Mouse (Mus musculus): ENCODE data around the gene Galnt10. TPM values are rescaled to one million over a fixed set of nuclear protein-coding genes. Genes with fewer than 3 reads are reported as not detected.

The Galnt10 gene
- polyA plus RNA-seq, 1 experiment from 2014 or later: 31.3 TPM

GRCm38 (mm10) chr11:57761347-57761746 is 116.1 kb downstream of the Galnt10 start:
- no peaks in the 10 kb centered on the region; the same call in 1 of the 2 replicates for H3K9me3 ChIP-seq
- H3K9ac ChIP-seq: no peak overlapping the region
- peaks cover 21% of the 10 kb centered on the region for H3K36me3 ChIP-seq
- no peak for ATAC-seq (ENCODE audit: low FRiP score, low read depth)
- no peak overlapping the region for H3K4me3 ChIP-seq
- peaks cover 12% of the 10 kb centered on the region; the same call in 1 of the 2 replicates for H3K4me1 ChIP-seq
- 94% methylated on average over 4 of the region's 4 CpGs for WGBS
- no peak overlapping the region for H3K27ac ChIP-seq
- H3K27me3 ChIP-seq: no peaks in the 10 kb centered on the region
- H3K4me2 ChIP-seq (replicated peaks): no peak overlapping the region

- ATAC-seq (ENCODE audit: low FRiP score, low read depth): no peak
- H3K4me3 ChIP-seq: no peak overlapping the region
- no peak overlapping the region for H3K4me2 ChIP-seq (replicated peaks)
- H3K9me3 ChIP-seq: no peaks in the 10 kb centered on the region; the same call in 1 of the 2 replicates
- 84% methylated on average over 3 of the region's 3 CpGs for WGBS
- H3K36me3 ChIP-seq: peaks cover 42% of the 10 kb centered on the region
- no peak overlapping the region for H3K27ac ChIP-seq
- no peak overlapping the region for H3K9ac ChIP-seq
- no peaks in the 10 kb centered on the region for H3K27me3 ChIP-seq
- H3K4me1 ChIP-seq: peaks cover 16% of the 10 kb centered on the region; the same call in 1 of the 2 replicates
Observed at GRCm38 (mm10) chr11:57764124-57764523, 118.9 kb downstream of the Galnt10 start.

- Histone ChIP-seq H3K4me3 (no peak overlapping the region), H3K27me3 (no peaks in the 10 kb centered on the region), H3K4me1 (peaks cover 10% of the 10 kb centered on the region; the same call in 1 of the 2 replicates), H3K9ac (no peak overlapping the region), H3K36me3 (peaks cover 63% of the 10 kb centered on the region), H3K27ac (no peak overlapping the region), H3K4me2 (replicated peaks) (no peak overlapping the region), H3K9me3 (no peaks in the 10 kb centered on the region; the same call in 1 of the 2 replicates)
- 46% methylated on average over 12 of the region's 12 CpGs for WGBS
- no peak for ATAC-seq (ENCODE audit: low FRiP score, low read depth)
Observed at GRCm38 (mm10) chr11:57766617-57767016, 121.4 kb downstream of the Galnt10 start.

GRCm38 (mm10) chr11:57767171-57767570 is 121.9 kb downstream of the Galnt10 start:
- ATAC-seq (ENCODE audit: low FRiP score, low read depth): no peak
- no peak overlapping the region for H3K9ac ChIP-seq
- no peak overlapping the region for H3K4me3 ChIP-seq
- peaks cover 68% of the 10 kb centered on the region for H3K36me3 ChIP-seq
- 30% methylated on average over 6 of the region's 6 CpGs for WGBS
- H3K27ac ChIP-seq: no peak overlapping the region
- no peak overlapping the region for H3K4me2 ChIP-seq (replicated peaks)
- H3K27me3 ChIP-seq: no peaks in the 10 kb centered on the region
- no peaks in the 10 kb centered on the region; the same call in 1 of the 2 replicates for H3K9me3 ChIP-seq
- H3K4me1 ChIP-seq: peaks cover 10% of the 10 kb centered on the region; the same call in 1 of the 2 replicates

- 87% methylated on average over 5 of the region's 5 CpGs for WGBS
- no peak for ATAC-seq (ENCODE audit: low FRiP score, low read depth)
- no peak overlapping the region for H3K27ac ChIP-seq
- H3K4me3 ChIP-seq: no peak overlapping the region
- H3K4me2 ChIP-seq (replicated peaks): no peak overlapping the region
- no peaks in the 10 kb centered on the region for H3K9me3 ChIP-seq
- peaks cover 58% of the 10 kb centered on the region for H3K36me3 ChIP-seq
- peaks cover 22% of the 10 kb centered on the region for H3K4me1 ChIP-seq
- H3K27me3 ChIP-seq: no peaks in the 10 kb centered on the region
- no peak overlapping the region for H3K9ac ChIP-seq
Observed at GRCm38 (mm10) chr11:57770776-57771175, 125.5 kb downstream of the Galnt10 start.

GRCm38 (mm10) chr11:57771676-57772075 is 126.4 kb downstream of the Galnt10 start:
- Histone ChIP-seq H3K36me3 (peaks cover 52% of the 10 kb centered on the region), H3K9ac (no peak overlapping the region), H3K4me3 (no peak overlapping the region), H3K27me3 (no peaks in the 10 kb centered on the region), H3K27ac (no peak overlapping the region), H3K4me1 (peaks cover 16% of the 10 kb centered on the region), H3K4me2 (replicated peaks) (no peak overlapping the region), H3K9me3 (no peaks in the 10 kb centered on the region)
- WGBS: 93% methylated on average over 8 of the region's 8 CpGs
- no peak for ATAC-seq (ENCODE audit: low FRiP score, low read depth)

GRCm38 (mm10) chr11:57773479-57773878 is 128.2 kb downstream of the Galnt10 start:
- WGBS: 19% methylated on average over 13 of the region's 13 CpGs
- Histone ChIP-seq H3K4me1 (peaks cover 16% of the 10 kb centered on the region), H3K4me3 (no peak overlapping the region)

GRCm38 (mm10) chr11:57773936-57774335 is 128.7 kb downstream of the Galnt10 start:
- Histone ChIP-seq H3K27me3 (no peaks in the 10 kb centered on the region), H3K36me3 (peaks cover 34% of the 10 kb centered on the region), H3K4me2 (replicated peaks) (no peak overlapping the region), H3K9me3 (no peaks in the 10 kb centered on the region), H3K9ac (no peak overlapping the region), H3K4me1 (peaks cover 20% of the 10 kb centered on the region), H3K4me3 (no peak overlapping the region), H3K27ac (no peak overlapping the region)
- 7% methylated on average over 4 of the region's 4 CpGs for WGBS
- no peak for ATAC-seq (ENCODE audit: low FRiP score, low read depth)

More at GRCm38 (mm10) chr11:57773479-57773878, 128.2 kb downstream of the Galnt10 start:
- Histone ChIP-seq H3K4me2 (replicated peaks) (no peak overlapping the region), H3K36me3 (peaks cover 39% of the 10 kb centered on the region), H3K27me3 (no peaks in the 10 kb centered on the region), H3K9me3 (no peaks in the 10 kb centered on the region), H3K9ac (no peak overlapping the region), H3K27ac (no peak overlapping the region)
- ATAC-seq (ENCODE audit: low FRiP score, low read depth): no peak

- H3K27me3 ChIP-seq: no peaks in the 10 kb centered on the region
- 64% methylated on average over 6 of the region's 6 CpGs for WGBS
- H3K36me3 ChIP-seq: peaks cover 19% of the 10 kb centered on the region
- no peak overlapping the region for H3K4me3 ChIP-seq
- H3K4me1 ChIP-seq: peaks cover 35% of the 10 kb centered on the region
- H3K4me2 ChIP-seq (replicated peaks): no peak overlapping the region
- no peaks in the 10 kb centered on the region for H3K9me3 ChIP-seq
- no peak overlapping the region for H3K9ac ChIP-seq
- no peak overlapping the region for H3K27ac ChIP-seq
- ATAC-seq (ENCODE audit: low FRiP score, low read depth): no peak
Observed at GRCm38 (mm10) chr11:57775868-57776267, 130.6 kb downstream of the Galnt10 start.

GRCm38 (mm10) chr11:57776546-57776945 is 131.3 kb downstream of the Galnt10 start:
- ATAC-seq (ENCODE audit: low FRiP score, low read depth): no peak
- Histone ChIP-seq H3K4me2 (replicated peaks) (no peak overlapping the region), H3K4me3 (no peak overlapping the region), H3K36me3 (peaks cover 17% of the 10 kb centered on the region), H3K27ac (no peak overlapping the region), H3K27me3 (no peaks in the 10 kb centered on the region), H3K9ac (no peak overlapping the region), H3K4me1 (peaks cover 35% of the 10 kb centered on the region), H3K9me3 (no peaks in the 10 kb centered on the region)
- 93% methylated on average over 3 of the region's 3 CpGs for WGBS

GRCm38 (mm10) chr11:57778349-57778748 is 133.1 kb downstream of the Galnt10 start:
- 19% methylated on average over 5 of the region's 5 CpGs for WGBS
- 0 out of 2 replicates have a peak overlapping the region, but pooled peaks have one; percentile 3 for H3K27ac ChIP-seq
- ATAC-seq (ENCODE audit: low FRiP score, low read depth): peak; percentile 72
- 0 out of 2 replicates have a peak overlapping the region, but pooled peaks have one; percentile 25 for H3K9ac ChIP-seq
- no peak overlapping the region for H3K4me3 ChIP-seq
- H3K27me3 ChIP-seq: 0 out of 2 replicates have a peak, but pooled peaks cover 5% of the 10 kb centered on the region
- no peaks in the 10 kb centered on the region for H3K9me3 ChIP-seq
- peaks cover 30% of the 10 kb centered on the region for H3K4me1 ChIP-seq
- peaks cover 15% of the 10 kb centered on the region for H3K36me3 ChIP-seq
- no peak overlapping the region for H3K4me2 ChIP-seq (replicated peaks)

GRCm38 (mm10) chr11:57779824-57780223 is 134.6 kb downstream of the Galnt10 start:
- no peak overlapping the region for H3K27ac ChIP-seq
- WGBS: 13% methylated on average over 14 of the region's 14 CpGs
- no peaks in the 10 kb centered on the region for H3K9me3 ChIP-seq
- H3K36me3 ChIP-seq: peaks cover 27% of the 10 kb centered on the region
- 0 out of 2 replicates have a peak, but pooled peaks cover 5% of the 10 kb centered on the region for H3K27me3 ChIP-seq
- no peak for ATAC-seq (ENCODE audit: low FRiP score, low read depth)
- peak overlapping the region; percentile 35; the same call in 1 of the 2 replicates for H3K9ac ChIP-seq
- H3K4me1 ChIP-seq: peaks cover 22% of the 10 kb centered on the region
- H3K4me2 ChIP-seq (replicated peaks): peak overlapping the region; percentile 7; the same call in 1 of the 2 replicates
- H3K4me3 ChIP-seq: no peak overlapping the region

Measured in limb, embryonic 13.5 days (tissue).